Mouse (Mus musculus) heart, embryonic 16.5 days (tissue): Measurements from ENCODE around the gene Ndufa3. TPM values are rescaled to one million over a fixed set of nuclear protein-coding genes. Genes with fewer than 3 reads are reported as not detected.
"Not testable (repeated sequence)": the region's sequence is repeated elsewhere in the genome, so short reads cannot be mapped to it uniquely, and the experiment has no call there.

Source experiments
- ATAC-seq: fragments of 200-750 bp; cut with Nextera tagmentation; replicated peaks from 2 replicates; pipeline ENCODE4 v1.8.0; 2017; ENCODE audit warnings: moderate number of reproducible peaks; ENCODE audit not compliant: insufficient read depth, low FRiP score; ENCODE audit errors: extremely low read depth
- H3K27ac ChIP-seq: fragments of 300-500 bp; sonication (generic); 2 replicates; pipeline ENCODE4 v1.5.1; 2014; ENCODE audit warnings: mild to moderate bottlenecking, low read length, control low read depth, moderate library complexity
- H3K27me3 ChIP-seq: fragments of 300-500 bp; sonication (generic); 2 replicates; pipeline ENCODE4 v1.6.1; 2014; ENCODE audit warnings: low read length, mixed read lengths; ENCODE audit not compliant: control insufficient read depth, insufficient read depth
- H3K36me3 ChIP-seq: fragments of 300-500 bp; sonication (generic); 2 replicates; pipeline ENCODE4 v1.6.1; 2014; ENCODE audit not compliant: control insufficient read depth, insufficient read depth
- H3K4me1 ChIP-seq: fragments of 300-500 bp; sonication (generic); 2 replicates; pipeline ENCODE4 v1.6.1; 2014; ENCODE audit warnings: low read length, mixed read lengths; ENCODE audit not compliant: control insufficient read depth, insufficient read depth
- H3K4me2 ChIP-seq: fragments of 300-500 bp; sonication (generic); 2 replicates; pipeline ENCODE4 v1.6.1; 2014; ENCODE audit warnings: low read depth, mild to moderate bottlenecking, control low read depth, low read length
- H3K4me3 ChIP-seq: fragments of 300-500 bp; sonication (generic); 2 replicates; pipeline ENCODE4 v1.5.1; 2014; ENCODE audit warnings: mild to moderate bottlenecking, control low read depth, low read length
- H3K9ac ChIP-seq: fragments of 300-500 bp; sonication (generic); 2 replicates; pipeline ENCODE4 v1.6.1; 2014; ENCODE audit warnings: low read length, control low read depth
- H3K9me3 ChIP-seq: fragments of 300-500 bp; sonication (generic); replicated peaks from 2 replicates; pipeline ENCODE4 v1.6.1; 2016; ENCODE audit warnings: low read length; ENCODE audit not compliant: control insufficient read depth
- WGBS: fragments of 180-500 bp; shearing (Covaris S2); extraction: QIAGEN DNeasy Blood & Tissue Kit; methylation state at CpG from one replicate; pipeline ENCODE4 v1.1.7; 2014; 5-methylcytosine and 5-hydroxymethylcytosine counted together
- polyA plus RNA-seq: library from polyadenylated mRNA; unstranded; fragments of >200 nt; fragmentation: Nextera tagmentation; extraction: Ambion mirVana; gene quantifications from 2 replicates; pipeline ENCODE4 v1.2.1, GENCODE M21; 2015

The Ndufa3 gene
- polyA plus RNA-seq = 644 and 753 TPM in 2 replicates

GRCm38 (mm10) chr7:3617242-3617995, at the start of gene Ndufa3:
Ndufa3 (plus strand) TSS chr7:3617373.
- ATAC-seq = peak; percentile 96
- Histone ChIP-seq H3K27ac (peak within 1 kb of the TSS; percentile 82), H3K27me3 (no peaks in the 10 kb centered on the region), H3K4me1 (peaks cover 5% of the 10 kb centered on the region), H3K9ac (peak within 1 kb of the TSS; percentile 90), H3K9me3 (no peaks in the 10 kb centered on the region), H3K4me2 (peak within 1 kb of the TSS; percentile 85), H3K36me3 (peaks cover 13% of the 10 kb centered on the region), H3K4me3 (peak within 1 kb of the TSS; percentile 85)
- under 1% methylated on average over 32 of the region's 32 CpGs for WGBS

GRCm38 (mm10) chr7:3569725-3570124, 47.4 kb upstream of the Ndufa3 start:
- Histone ChIP-seq H3K4me2 (no peak overlapping the region), H3K36me3 (no peaks in the 10 kb centered on the region), H3K4me1 (no peaks in the 10 kb centered on the region), H3K4me3 (no peak overlapping the region), H3K27me3 (no peaks in the 10 kb centered on the region), H3K27ac (no peak overlapping the region), H3K9me3 (no peaks in the 10 kb centered on the region), H3K9ac (no peak overlapping the region)
- ATAC-seq = no peak
- WGBS = 59% methylated on average over 6 of the region's 6 CpGs

GRCm38 (mm10) chr7:3570580-3570979, 46.6 kb upstream of the Ndufa3 start:
- H3K27me3 ChIP-seq, H3K36me3 ChIP-seq, H3K4me2 ChIP-seq, H3K9ac ChIP-seq, H3K27ac ChIP-seq, H3K9me3 ChIP-seq, ATAC-seq, H3K4me3 ChIP-seq, H3K4me1 ChIP-seq: not testable (repeated sequence)
- 81% methylated on average over 3 of the region's 3 CpGs for WGBS

GRCm38 (mm10) chr7:3571847-3572246, 45.3 kb upstream of the Ndufa3 start:
- H3K4me3 ChIP-seq = no peak overlapping the region
- H3K9ac ChIP-seq = no peak overlapping the region
- H3K4me1 ChIP-seq = no peaks in the 10 kb centered on the region
- H3K27me3 ChIP-seq = no peaks in the 10 kb centered on the region
- ATAC-seq = no peak
- H3K27ac ChIP-seq = no peak overlapping the region
- H3K9me3 ChIP-seq = no peaks in the 10 kb centered on the region
- 60% methylated on average over 1 of the region's 1 CpGs for WGBS
- H3K4me2 ChIP-seq = no peak overlapping the region
- H3K36me3 ChIP-seq = no peaks in the 10 kb centered on the region

GRCm38 (mm10) chr7:3574216-3574615, 43.0 kb upstream of the Ndufa3 start:
- no peaks in the 10 kb centered on the region for H3K4me1 ChIP-seq
- 43% methylated on average over 5 of the region's 5 CpGs for WGBS

GRCm38 (mm10) chr7:3576354-3577124, 40.6 kb upstream of the Ndufa3 start:
- no peak for ATAC-seq
- Histone ChIP-seq H3K4me3 (no peak overlapping the region), H3K27me3 (no peaks in the 10 kb centered on the region), H3K27ac (no peak overlapping the region), H3K9ac (no peak overlapping the region), H3K9me3 (no peaks in the 10 kb centered on the region), H3K4me2 (no peak overlapping the region), H3K36me3 (no peaks in the 10 kb centered on the region), H3K4me1 (no peaks in the 10 kb centered on the region)
- WGBS = 68% methylated on average over 5 of the region's 5 CpGs

More at GRCm38 (mm10) chr7:3574216-3574615, 43.0 kb upstream of the Ndufa3 start:
- no peak for ATAC-seq
- H3K4me3 ChIP-seq = no peak overlapping the region
- H3K9me3 ChIP-seq = no peaks in the 10 kb centered on the region
- no peak overlapping the region for H3K27ac ChIP-seq
- no peak overlapping the region for H3K9ac ChIP-seq
- H3K4me2 ChIP-seq = no peak overlapping the region
- H3K36me3 ChIP-seq = no peaks in the 10 kb centered on the region
- H3K27me3 ChIP-seq = no peaks in the 10 kb centered on the region

- H3K9ac ChIP-seq = no peak overlapping the region
- WGBS = 71% methylated on average over 2 of the region's 2 CpGs
- no peaks in the 10 kb centered on the region for H3K27me3 ChIP-seq
Observed at GRCm38 (mm10) chr7:3578196-3578595, 39.0 kb upstream of the Ndufa3 start.

GRCm38 (mm10) chr7:3578952-3579546, 38.1 kb upstream of the Ndufa3 start:
- Histone ChIP-seq H3K4me3 (no peak overlapping the region), H3K9ac (no peak overlapping the region), H3K27ac (no peak overlapping the region), H3K36me3 (no peaks in the 10 kb centered on the region), H3K27me3 (no peaks in the 10 kb centered on the region), H3K4me1 (no peaks in the 10 kb centered on the region), H3K9me3 (no peaks in the 10 kb centered on the region), H3K4me2 (no peak overlapping the region)
- 63% methylated on average over 6 of the region's 6 CpGs for WGBS
- no peak for ATAC-seq

More at GRCm38 (mm10) chr7:3578196-3578595, 39.0 kb upstream of the Ndufa3 start:
- ATAC-seq = no peak
- H3K27ac ChIP-seq = no peak overlapping the region
- H3K4me3 ChIP-seq = no peak overlapping the region
- no peak overlapping the region for H3K4me2 ChIP-seq
- no peaks in the 10 kb centered on the region for H3K4me1 ChIP-seq
- no peaks in the 10 kb centered on the region for H3K9me3 ChIP-seq
- no peaks in the 10 kb centered on the region for H3K36me3 ChIP-seq

GRCm38 (mm10) chr7:3580029-3580428, 37.1 kb upstream of the Ndufa3 start:
- Histone ChIP-seq H3K4me2 (no peak overlapping the region), H3K9me3 (no peaks in the 10 kb centered on the region), H3K9ac (no peak overlapping the region), H3K36me3 (no peaks in the 10 kb centered on the region), H3K27ac (no peak overlapping the region), H3K27me3 (no peaks in the 10 kb centered on the region), H3K4me1 (no peaks in the 10 kb centered on the region), H3K4me3 (no peak overlapping the region)
- ATAC-seq = no peak
- 56% methylated on average over 2 of the region's 2 CpGs for WGBS
